Mouse (Mus musculus) G1E (cell line): ENCODE results near the gene Adgra3.

Experiments used
- CTCF ChIP-seq: IDR thresholded peaks from 2 replicates; pipeline ENCODE4 v1.5.1; 2012; ENCODE audit warnings: low read depth, low read length, inconsistent platforms, mixed read lengths
- GATA1 ChIP-seq: IDR thresholded peaks from 2 replicates; pipeline ENCODE4 v1.6.1; 2012; ENCODE audit warnings: borderline replicate concordance, low read length, inconsistent platforms, mixed read lengths
- GATA2 ChIP-seq: IDR thresholded peaks from 2 replicates; pipeline ENCODE4 v1.6.1; 2012; ENCODE audit warnings: low read depth, low read length, inconsistent platforms, borderline replicate concordance
- TAL1 ChIP-seq: conservative IDR thresholded peaks from 2 replicates; pipeline ENCODE4 v1.6.1; 2012; ENCODE audit warnings: low read depth, low read length, inconsistent platforms, mixed read lengths

DNA sequence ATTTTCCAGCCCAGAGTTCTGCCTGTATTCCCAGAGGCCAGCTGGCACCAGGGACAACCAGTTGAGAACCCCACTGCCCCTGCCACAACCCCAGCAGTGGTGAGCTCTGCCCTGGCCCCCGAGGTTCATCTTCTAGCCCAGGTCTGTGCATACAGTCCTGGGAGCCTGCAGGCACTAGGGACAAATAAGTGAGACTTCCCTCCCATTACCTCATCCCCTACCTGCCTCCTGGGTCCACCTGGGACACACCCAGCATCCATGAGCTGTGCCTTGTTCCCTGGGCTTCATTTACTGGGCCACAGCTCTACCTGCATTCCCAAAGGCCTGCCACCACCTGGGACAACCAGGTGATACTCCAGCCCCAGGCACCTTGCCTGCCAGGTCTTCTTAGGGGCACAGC lies 122.5 kb downstream of the Adgra3 start:
- TF ChIP-seq CTCF, result no peak
- no peak for TF ChIP-seq GATA2
- TF ChIP-seq TAL1, result no peak
- no peak for TF ChIP-seq GATA1
